Mouse (Mus musculus) cortical plate, adult 2 months (tissue): ENCODE data around the gene G6pc.

Experiments used
- CTCF ChIP-seq: fragments of 200-500 bp; IDR thresholded peaks from 2 replicates; pipeline ENCODE4 v1.5.1; 2011; ENCODE audit warnings: mild to moderate bottlenecking, control low read depth, low read length; ENCODE audit not compliant: insufficient read depth; ENCODE audit errors: extremely low read depth
- POLR2A ChIP-seq: fragments of 200-500 bp; IDR thresholded peaks from 2 replicates; pipeline ENCODE4 v1.6.1; 2011; ENCODE audit warnings: mild to moderate bottlenecking, low read length, control low read depth; ENCODE audit not compliant: insufficient read depth; ENCODE audit errors: extremely low read depth

DNA sequence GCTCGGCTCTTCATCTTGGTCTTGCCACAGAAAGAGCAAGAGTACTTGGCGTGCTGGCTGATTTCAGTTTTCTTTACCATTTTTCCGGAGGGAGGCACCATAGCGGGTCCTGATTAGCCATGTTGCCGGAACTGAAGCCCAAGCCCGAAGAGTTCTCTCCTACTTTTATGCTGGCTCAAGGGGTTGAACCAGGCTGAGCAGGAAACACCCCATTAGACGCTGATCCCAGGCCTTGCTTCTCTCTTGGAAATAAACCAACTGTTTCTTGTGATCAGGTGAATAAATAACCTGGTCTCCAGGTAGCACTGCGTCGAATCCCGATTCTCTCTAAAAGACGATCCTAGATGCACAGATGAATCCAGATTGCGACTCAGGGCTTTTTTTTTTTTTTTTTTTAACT, 13.9 kb upstream of the G6pc start:
- no peak for TF ChIP-seq POLR2A
- TF ChIP-seq CTCF, result no peak
